Mouse (Mus musculus) ES-E14 (cell line): ENCODE results near the gene Cuedc1.

Experiments used
- HCFC1 ChIP-seq: IDR thresholded peaks from 2 replicates; pipeline ENCODE4 v1.6.1; 2012; ENCODE audit warnings: low read length, inconsistent platforms, borderline replicate concordance; ENCODE audit not compliant: insufficient read depth
- ZC3H11A ChIP-seq: IDR thresholded peaks from 2 replicates; pipeline ENCODE4 v1.6.1; 2012; ENCODE audit warnings: low read depth, mild to moderate bottlenecking, inconsistent platforms, low read length, borderline replicate concordance

DNA sequence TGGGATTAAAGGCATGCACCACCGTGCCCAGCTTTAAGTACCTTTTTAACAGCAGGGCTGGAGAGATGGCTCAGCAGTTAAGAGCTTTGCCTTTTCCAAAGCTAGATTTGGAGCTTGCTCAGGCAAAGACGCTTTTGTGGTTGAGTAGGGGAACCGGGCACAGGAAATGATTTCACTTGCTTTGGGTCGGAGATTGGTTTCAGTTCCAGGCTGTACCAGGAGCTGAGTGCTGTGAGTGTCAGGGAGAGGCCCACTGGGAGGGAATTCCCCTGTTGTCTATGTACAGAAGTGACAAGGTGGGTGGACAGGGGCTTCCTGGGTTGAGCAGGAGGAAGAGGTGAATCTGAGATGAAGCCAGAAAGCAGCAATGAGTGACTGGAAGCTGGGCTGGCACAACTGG, 9.5 kb downstream of the Cuedc1 start:
- no peak for TF ChIP-seq HCFC1
- TF ChIP-seq ZC3H11A = no peak
